Mouse (Mus musculus): ENCODE results near the gene Ripor3.

DNA sequence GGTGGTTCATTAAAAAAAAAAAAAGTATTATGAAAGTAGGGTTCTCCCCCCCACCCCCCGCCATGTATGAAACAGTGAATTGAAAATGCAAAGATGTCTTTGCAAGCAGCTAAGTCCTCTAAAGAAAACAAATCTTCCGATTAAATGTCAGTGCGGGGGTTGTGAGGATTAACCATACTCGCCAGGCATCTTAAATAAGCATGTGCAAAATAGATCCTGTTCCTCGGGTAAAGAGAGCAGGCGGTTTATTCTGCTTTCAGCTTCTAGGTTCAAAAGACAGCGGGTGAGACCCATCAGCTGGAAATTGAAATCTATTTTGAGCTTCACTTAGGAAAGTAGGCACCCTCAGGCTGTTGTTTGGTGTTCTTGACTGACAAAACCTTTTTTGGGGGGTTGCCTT is 77.0 kb downstream of the Ripor3 start:
- TF ChIP-seq CTCF (IDR thresholded peaks at IDR 0.05; ENCODE audit: low read depth, low read length) (no peak), TAL1 (conservative IDR thresholded peaks at IDR 0.05; ENCODE audit: low read depth, low read length) (no peak), GATA1 (IDR thresholded peaks at IDR 0.05; ENCODE audit: borderline replicate concordance, low read length) (no peak), GATA2 (IDR thresholded peaks at IDR 0.05; ENCODE audit: borderline replicate concordance, low read depth, low read length) (no peak)

Data from G1E (cell line).